Mouse (Mus musculus) embryo, embryonic 11.5 days (tissue): ENCODE data around the gene Lsm5.

Experiments
- DNase-seq: peaks from one replicate; pipeline ENCODE4 v3.0.0-alpha.2; 2012; ENCODE audit warnings: low read depth, low spot score

Lsm5 gene

GRCm38 (mm10) chr6:56703931-56704900 lies at the start of gene Lsm5:
Gene Lsm5 (minus strand): TSS chr6:56704710.
- DNase-seq: peak; percentile 81

- no peak for DNase-seq
Measured at GRCm38 (mm10) chr6:56753719-56754118, 49.2 kb upstream of the Lsm5 start.

- DNase-seq: no peak
Measured at GRCm38 (mm10) chr6:56745950-56746543, 41.5 kb upstream of the Lsm5 start.

GRCm38 (mm10) chr6:56732545-56732944 lies 28.0 kb upstream of the Lsm5 start:
- no peak for DNase-seq

- no peak for DNase-seq
Measured at GRCm38 (mm10) chr6:56720877-56721276, 16.4 kb upstream of the Lsm5 start.

GRCm38 (mm10) chr6:56719071-56719470 lies 14.6 kb upstream of the Lsm5 start:
- no peak for DNase-seq

- DNase-seq: no peak
Measured at GRCm38 (mm10) chr6:56715270-56715666, 10.8 kb upstream of the Lsm5 start.

- peak; percentile 94 for DNase-seq
Measured at GRCm38 (mm10) chr6:56714574-56715269, 10.2 kb upstream of the Lsm5 start, which contains the start of gene Avl9. Gene Avl9 (plus strand): TSS chr6:56714899.

- DNase-seq: no peak
Measured at GRCm38 (mm10) chr6:56714186-56714573, 9.7 kb upstream of the Lsm5 start.

GRCm38 (mm10) chr6:56692445-56692844 lies 12.1 kb downstream of the Lsm5 start:
- DNase-seq: no peak

- peak; percentile 69 for DNase-seq
Measured at GRCm38 (mm10) chr6:56691205-56691604, 13.3 kb downstream of the Lsm5 start.

GRCm38 (mm10) chr6:56688238-56688637 lies 16.3 kb downstream of the Lsm5 start:
- no peak for DNase-seq

GRCm38 (mm10) chr6:56664410-56664809 lies 40.1 kb downstream of the Lsm5 start:
- no peak for DNase-seq

GRCm38 (mm10) chr6:56655393-56655792 lies 49.1 kb downstream of the Lsm5 start:
- no peak for DNase-seq

GRCm38 (mm10) chr6:56652121-56652592 lies 52.4 kb downstream of the Lsm5 start:
- peak; percentile 7 for DNase-seq
